ENCODE assay signal across 24 mouse cellular contexts in genomic region chr8:120507290-120507689, GRCm38 (mm10).
A peak's percentile ranks its signal among the peaks of the same experiment; 100 is the strongest.
DNase-seq lines count a peak whose midpoint lies in the region; ATAC-seq lines count a peak whose summit lies in the region.
"Had no signal": no experiment of that assay in that cellular context is flagged by ENCODE, and none has a peak within 500 bp of the region (broad histone marks: within the 10 kb centered on the region; RNA-seq: fewer than 3 reads in every experiment).

No protein-coding gene starts in this region.

- no peaks in the 10 kb centered on the region for H3K27me3 ChIP-seq in forebrain, embryonic 13.5 days
- H3K27me3 ChIP-seq in forebrain, embryonic 10.5 days (ENCODE audit: poor library complexity, severe bottlenecking): peaks cover 83% of the 10 kb centered on the region
- H3K27me3 ChIP-seq in heart, embryonic 13.5 days (replicated peaks): no peaks in the 10 kb centered on the region
- no peaks in the 10 kb centered on the region for H3K27me3 ChIP-seq in megakaryocyte, embryonic 14.5 days (replicated peaks)
- no peaks in the 10 kb centered on the region for H3K27me3 ChIP-seq in neural tube, embryonic 12.5 days (replicated peaks)
- H3K27me3 ChIP-seq: CH12.LX; liver, embryonic 15.5 days; lung, embryonic 15.5 days had no signal

- no peak overlapping the region for H3K27ac ChIP-seq in forebrain, embryonic 13.5 days
- no peak overlapping the region for H3K27ac ChIP-seq in forebrain, embryonic 10.5 days
- H3K27ac ChIP-seq in heart, embryonic 13.5 days (replicated peaks): no peak overlapping the region
- no peak overlapping the region for H3K27ac ChIP-seq in neural tube, embryonic 12.5 days
- H3K27ac ChIP-seq: gastrocnemius, adult 2 months; hindbrain, postnatal 0 days; liver, embryonic 15.5 days; lung, embryonic 15.5 days had no signal

- WGBS in forebrain, embryonic 13.5 days: 92% methylated on average over 9 of the region's 9 CpGs
- WGBS in forebrain, embryonic 10.5 days: 88% methylated on average over 9 of the region's 9 CpGs
- WGBS in heart, embryonic 13.5 days: 86% methylated on average over 9 of the region's 9 CpGs
- WGBS in neural tube, embryonic 12.5 days: 85% methylated on average over 9 of the region's 9 CpGs

- H3K4me1 ChIP-seq in forebrain, embryonic 13.5 days: peaks cover 100% of the 10 kb centered on the region
- peaks cover 100% of the 10 kb centered on the region for H3K4me1 ChIP-seq in forebrain, embryonic 10.5 days
- peaks cover 97% of the 10 kb centered on the region for H3K4me1 ChIP-seq in heart, embryonic 13.5 days
- H3K4me1 ChIP-seq in megakaryocyte, embryonic 14.5 days: peaks cover 100% of the 10 kb centered on the region
- peaks cover 100% of the 10 kb centered on the region for H3K4me1 ChIP-seq in neural tube, embryonic 12.5 days

- no peaks in the 10 kb centered on the region for H3K9me3 ChIP-seq in forebrain, embryonic 13.5 days (replicated peaks)
- H3K9me3 ChIP-seq in forebrain, embryonic 10.5 days: no peaks in the 10 kb centered on the region
- no peaks in the 10 kb centered on the region for H3K9me3 ChIP-seq in heart, embryonic 13.5 days
- no peaks in the 10 kb centered on the region for H3K9me3 ChIP-seq in megakaryocyte, embryonic 14.5 days
- H3K9me3 ChIP-seq in neural tube, embryonic 12.5 days: no peaks in the 10 kb centered on the region
- H3K9me3 ChIP-seq: hindbrain, embryonic 10.5 days; liver, embryonic 15.5 days; lung, embryonic 15.5 days had no signal

- H3K4me3 ChIP-seq in forebrain, embryonic 13.5 days: no peak overlapping the region
- H3K4me3 ChIP-seq in forebrain, embryonic 10.5 days: no peak overlapping the region
- H3K4me3 ChIP-seq in heart, embryonic 13.5 days: no peak overlapping the region
- H3K4me3 ChIP-seq in megakaryocyte, embryonic 14.5 days (replicated peaks): peak overlapping the region; percentile 72
- H3K4me3 ChIP-seq in neural tube, embryonic 12.5 days: no peak overlapping the region
- H3K4me3 ChIP-seq: erythroblast, embryonic 14.5 days; gastrocnemius, adult 2 months; liver, embryonic 15.5 days; lung, embryonic 15.5 days had no signal

- peak overlapping the region; percentile 26; the same call in 1 of the 2 replicates for H3K9ac ChIP-seq in forebrain, embryonic 13.5 days
- peak overlapping the region; percentile 28; the same call in 1 of the 2 replicates for H3K9ac ChIP-seq in heart, embryonic 13.5 days
- H3K9ac ChIP-seq in neural tube, embryonic 12.5 days: no peak overlapping the region
- H3K9ac ChIP-seq: liver, embryonic 15.5 days; lung, embryonic 15.5 days had no signal

- no peaks in the 10 kb centered on the region for H3K36me3 ChIP-seq in forebrain, embryonic 13.5 days (ENCODE audit: poor library complexity, severe bottlenecking)
- H3K36me3 ChIP-seq in forebrain, embryonic 10.5 days (replicated peaks): no peaks in the 10 kb centered on the region
- no peaks in the 10 kb centered on the region for H3K36me3 ChIP-seq in heart, embryonic 13.5 days
- H3K36me3 ChIP-seq in megakaryocyte, embryonic 14.5 days (replicated peaks; ENCODE audit: low read length): peaks cover 93% of the 10 kb centered on the region
- no peaks in the 10 kb centered on the region for H3K36me3 ChIP-seq in neural tube, embryonic 12.5 days
- H3K36me3 ChIP-seq: hindbrain, embryonic 10.5 days; lung, embryonic 15.5 days had no signal

- intact Hi-C loops in heart, postnatal 14 days (cut with DNase I): no loop called here

- H3K4me2 ChIP-seq in forebrain, embryonic 13.5 days: no peak overlapping the region
- no peak overlapping the region for H3K4me2 ChIP-seq in heart, embryonic 13.5 days
- H3K4me2 ChIP-seq in neural tube, embryonic 12.5 days (replicated peaks): peak overlapping the region; percentile 27; the same call in 1 of the 2 replicates
- H3K4me2 ChIP-seq: liver, embryonic 15.5 days; lung, embryonic 15.5 days had no signal

- ATAC-seq in forebrain, embryonic 13.5 days: no peak
- ATAC-seq in heart, embryonic 13.5 days (ENCODE audit: extremely low read depth, insufficient number of reproducible peaks, low FRiP score, low TSS enrichment): no peak
- no peak for ATAC-seq in megakaryocyte, adult 5-6 weeks (ENCODE audit: poor library complexity, severe bottlenecking)
- ATAC-seq in neural tube, embryonic 12.5 days (ENCODE audit: low FRiP score, low read depth): no peak
- ATAC-seq: forebrain, embryonic 14.5 days; hindbrain, postnatal 0 days had no signal

- no peak for DNase-seq in forebrain, embryonic 10.5 days (ENCODE audit: extremely low spot score, low spot score)
- no peak for DNase-seq in heart, postnatal 14 days
- DNase-seq in neural tube, embryonic 10.5 days (ENCODE audit: extremely low spot score, low spot score): no peak
- DNase-seq: adrenal gland, adult 8-10 months; cerebellum, adult 2 months; cerebellum, postnatal 14 days; gastrocnemius, adult 2 months; gastrocnemius, postnatal 36 days; kidney, adult 9 months; kidney, postnatal 10 days; layer of hippocampus, postnatal 36 days; left cerebral cortex, postnatal 4 days had no signal
